Mouse (Mus musculus): ENCODE results near the gene Nsun2.

Nsun2 gene

DNA sequence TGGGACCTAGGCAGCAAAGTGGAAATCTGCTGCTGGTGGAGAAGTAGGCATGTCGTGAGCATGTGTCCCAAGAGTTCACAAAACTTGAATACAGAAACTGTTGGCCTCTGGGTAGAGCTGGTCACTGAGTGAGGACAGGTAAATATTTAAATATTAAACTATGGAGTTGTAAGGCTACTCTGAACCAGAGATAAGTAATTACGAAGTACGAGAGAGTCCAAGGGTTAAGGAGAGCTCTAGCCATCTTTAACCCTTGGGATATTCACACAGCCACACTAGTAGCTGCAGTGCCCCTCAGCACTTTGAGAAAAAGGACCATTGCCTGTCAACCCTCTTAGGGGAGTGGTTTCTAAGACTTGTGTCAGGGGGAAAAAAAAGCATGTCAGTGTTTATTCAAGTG, 102.8 kb downstream of the Nsun2 start:
- no peak for DNase-seq (ENCODE audit: low spot score in 2 of 2)

DNA sequence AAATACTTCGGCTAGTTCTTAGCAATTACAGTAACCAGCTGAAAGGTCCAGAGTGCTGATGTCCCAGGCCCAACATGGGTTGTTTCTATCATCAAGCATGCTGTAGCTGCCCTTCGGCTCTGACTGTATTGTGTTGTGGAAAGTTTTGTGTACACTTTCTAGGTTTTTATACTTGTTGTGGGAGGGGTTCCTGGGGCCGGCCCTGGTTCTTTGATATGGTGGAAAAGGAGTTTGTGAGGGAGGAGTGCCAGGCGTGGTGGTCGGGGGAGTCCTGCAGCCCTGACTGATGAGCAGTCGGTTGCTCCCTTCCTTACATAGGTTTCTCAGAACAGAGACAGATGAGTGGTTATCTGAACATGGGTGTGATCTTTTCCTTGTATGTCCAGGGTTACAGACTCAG, 103.3 kb downstream of the Nsun2 start:
- DNase-seq (ENCODE audit: low spot score in 2 of 2): no peak

DNA sequence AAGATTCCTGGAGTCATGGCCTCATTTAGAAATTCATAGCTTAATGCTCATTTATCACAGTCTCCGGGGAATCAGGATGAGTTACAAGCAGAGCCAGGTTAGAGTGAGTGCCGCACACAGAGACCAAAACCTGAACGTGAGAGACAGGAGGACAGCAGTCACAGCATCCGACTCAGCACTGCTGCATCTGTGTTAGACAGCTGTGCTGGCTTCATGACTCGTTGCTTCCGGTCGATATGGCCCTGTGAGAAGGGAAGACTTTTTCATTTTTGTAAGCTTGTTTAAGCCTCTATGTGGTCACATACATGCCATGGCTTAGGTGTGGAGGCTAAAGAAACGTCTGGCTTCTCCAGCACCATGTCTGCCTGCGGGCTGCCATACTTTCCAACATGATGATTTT, 104.1 kb downstream of the Nsun2 start:
- no peak for DNase-seq (ENCODE audit: low spot score in 2 of 2)

DNA sequence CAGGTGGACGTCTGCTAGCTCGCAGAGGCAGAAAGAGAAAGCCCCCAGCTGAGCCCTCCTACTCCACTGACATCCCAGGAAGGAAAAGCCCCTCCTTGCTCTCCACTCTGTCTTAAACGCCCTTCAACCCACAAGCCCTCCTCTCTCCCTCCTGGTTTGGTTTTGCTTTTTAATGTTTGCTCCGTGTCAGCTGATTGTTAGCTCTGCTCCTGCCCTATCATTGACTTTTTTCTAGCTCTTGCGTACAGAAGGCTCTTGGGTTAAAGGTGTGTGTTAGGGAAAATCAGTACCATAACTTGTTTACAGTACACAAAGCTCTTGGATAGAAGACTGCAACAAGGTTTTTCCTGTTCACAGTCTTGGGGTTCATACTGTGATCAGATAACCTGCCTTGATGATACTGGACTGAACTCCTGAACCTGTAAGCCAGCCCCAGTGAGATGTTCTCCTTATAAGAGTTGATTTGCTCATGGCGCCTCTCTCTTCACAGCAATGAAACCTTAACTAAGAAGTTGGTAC, 104.6 kb downstream of the Nsun2 start:
- DNase-seq (ENCODE audit: low spot score in 2 of 2): no peak

DNA sequence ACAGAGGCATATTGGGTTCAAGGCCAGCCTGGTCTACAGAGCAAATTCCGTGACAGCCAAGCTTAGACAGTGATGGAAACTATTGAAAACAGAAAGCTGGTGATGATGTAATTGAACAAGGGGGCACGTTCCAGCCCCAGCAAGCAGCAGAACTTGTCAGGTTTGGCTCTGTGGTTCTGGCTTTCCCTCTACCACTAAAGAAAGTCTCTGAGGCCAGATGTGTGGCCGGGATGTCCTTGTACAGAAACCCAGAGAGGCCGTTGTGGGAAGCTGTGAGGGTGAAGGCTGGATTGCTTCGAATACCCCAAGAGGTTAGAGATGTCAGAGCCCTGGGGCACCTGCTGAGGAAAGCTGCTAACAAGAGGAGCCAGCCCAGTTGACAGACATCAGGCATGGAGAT, 105.7 kb downstream of the Nsun2 start:
- DNase-seq (ENCODE audit: low spot score in 2 of 2): no peak

DNA sequence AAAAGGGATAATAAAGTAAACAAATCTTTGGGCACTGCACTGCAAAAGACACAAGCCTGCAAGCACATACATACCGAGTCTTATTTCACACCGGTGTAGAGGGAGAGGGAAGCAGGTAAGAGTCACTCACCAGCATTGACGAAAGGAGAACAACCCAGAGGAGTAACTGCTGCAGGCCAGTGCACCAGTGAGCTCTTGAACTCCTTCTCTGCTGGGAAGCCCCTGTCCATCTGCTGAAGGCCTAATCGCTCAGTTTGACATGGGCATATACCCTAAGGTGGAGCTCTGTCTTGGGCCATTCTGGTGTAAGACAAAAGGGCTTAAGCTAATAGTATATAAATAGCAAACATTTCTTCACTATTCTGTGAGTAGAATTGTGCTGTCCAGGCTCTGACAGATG, 106.6 kb downstream of the Nsun2 start:
- no peak for DNase-seq (ENCODE audit: low spot score in 2 of 2)

DNA sequence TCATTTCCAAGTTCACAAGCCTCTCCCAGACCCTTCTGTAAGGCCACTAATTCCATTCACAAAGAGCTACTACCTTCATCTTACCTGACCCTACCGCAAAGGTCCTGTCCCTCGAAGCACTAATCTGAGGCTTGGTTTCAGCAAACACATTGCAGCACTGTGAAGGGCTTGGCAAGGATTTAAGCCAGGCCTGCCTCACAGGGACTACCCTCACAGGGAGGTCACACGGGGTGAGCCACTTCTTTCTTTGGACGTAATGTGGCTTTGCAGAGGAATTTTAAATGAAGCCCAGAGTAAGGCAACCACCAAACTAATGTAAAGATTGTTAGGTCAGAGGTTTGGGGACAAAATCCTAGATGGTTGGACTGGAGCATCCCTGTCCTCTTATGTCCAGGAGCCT, 107.0 kb downstream of the Nsun2 start:
- no peak for DNase-seq (ENCODE audit: low spot score in 2 of 2)

DNA sequence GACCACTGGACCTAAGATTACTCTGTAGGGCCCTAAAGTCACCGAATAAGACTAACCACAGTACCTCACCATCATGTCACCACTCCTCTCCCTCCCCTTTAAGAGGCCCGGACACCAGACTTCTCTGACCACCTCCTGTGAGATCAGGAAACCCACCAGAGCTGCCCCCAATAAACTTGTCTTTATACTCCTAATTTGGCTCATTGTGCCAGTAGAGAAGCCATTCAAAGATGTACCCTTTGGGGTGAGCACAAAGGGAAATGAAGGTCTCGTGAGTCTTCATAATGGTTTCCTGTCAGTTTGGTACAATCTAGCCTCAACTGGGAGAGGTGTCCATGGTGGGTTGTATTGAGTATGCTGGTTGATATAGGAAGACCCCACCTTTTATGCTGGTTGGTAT, 107.5 kb downstream of the Nsun2 start:
- no peak for DNase-seq (ENCODE audit: low spot score in 2 of 2)

GRCm38 (mm10) chr13:69642656-69643216, 109.2 kb downstream of the Nsun2 start:
- no peak for DNase-seq (ENCODE audit: low spot score in 2 of 2)

GRCm38 (mm10) chr13:69643937-69644336, 110.4 kb downstream of the Nsun2 start:
- DNase-seq (ENCODE audit: low spot score in 2 of 2): no peak

DNA sequence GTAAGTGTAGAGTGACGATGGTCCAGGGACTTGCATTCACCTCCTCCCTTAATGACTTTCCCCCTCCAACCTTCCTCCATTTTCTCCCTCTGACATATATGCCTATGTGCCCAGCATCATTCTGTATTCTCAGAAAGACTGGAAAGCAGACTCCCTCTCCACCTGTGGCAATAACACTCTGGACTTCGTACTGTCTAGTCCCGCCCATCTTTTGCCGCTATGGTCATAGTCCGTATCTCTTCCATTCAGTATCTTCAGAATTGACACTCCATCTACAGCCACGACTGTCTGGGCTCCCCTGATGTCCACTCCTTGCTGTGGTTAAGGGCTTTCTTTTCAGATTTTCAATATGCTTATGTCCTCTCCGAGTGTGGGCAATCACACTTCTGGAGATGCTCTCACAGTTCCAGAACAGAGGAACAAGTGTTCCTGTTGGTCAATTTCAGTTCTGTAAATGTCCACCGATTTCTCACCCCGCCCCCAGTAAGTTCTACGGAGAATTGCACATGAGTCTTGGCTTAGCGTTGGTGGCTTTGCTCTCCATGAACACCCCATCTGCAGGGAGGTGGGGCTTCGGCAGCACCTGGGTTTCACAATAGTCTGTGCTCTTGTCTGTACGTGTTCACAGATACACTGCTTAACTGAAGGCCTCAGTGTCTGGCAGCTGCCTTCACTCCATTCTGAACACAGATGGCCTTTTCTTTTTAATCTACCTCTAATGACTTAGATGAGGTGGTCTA, 111.1 kb downstream of the Nsun2 start:
- no peak for DNase-seq (ENCODE audit: low spot score in 2 of 2)

DNA sequence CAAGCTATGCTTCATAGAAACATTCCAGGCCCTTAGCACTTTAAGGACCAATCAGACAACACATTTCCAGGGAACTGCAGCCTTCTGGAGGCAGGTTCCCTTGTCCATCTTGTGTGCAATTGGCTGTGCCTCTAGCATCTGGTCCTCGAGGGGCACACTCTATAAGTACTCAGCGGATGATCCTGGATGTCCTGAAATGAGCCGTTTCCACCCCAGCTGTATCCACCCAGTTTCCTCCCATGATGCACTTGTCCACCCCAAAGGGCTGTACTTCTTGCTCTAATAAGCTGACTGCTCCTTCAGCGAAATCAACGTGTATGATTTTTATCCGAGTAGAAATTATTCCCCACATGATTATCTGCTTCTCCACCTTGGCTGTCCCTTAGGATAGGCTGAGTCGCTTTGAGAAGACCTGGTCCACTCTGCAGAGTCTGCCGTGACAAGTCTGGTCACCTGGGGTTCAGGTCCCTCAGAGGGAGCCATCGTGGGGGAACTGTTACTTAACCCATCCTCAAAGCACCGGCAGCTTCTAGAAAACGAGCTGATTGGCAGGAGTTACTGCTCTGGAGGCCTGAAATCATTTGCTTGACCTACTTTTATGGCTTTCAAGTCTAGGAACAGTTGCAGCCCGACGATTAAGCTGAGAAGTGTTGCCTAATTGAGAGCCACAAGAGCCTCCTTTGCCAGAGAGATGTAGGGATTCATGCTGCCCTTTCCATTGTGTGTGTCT, 112.3 kb downstream of the Nsun2 start:
- DNase-seq (ENCODE audit: low spot score in 2 of 2): no peak

GRCm38 (mm10) chr13:69646481-69646880, 112.9 kb downstream of the Nsun2 start:
- no peak for DNase-seq (ENCODE audit: low spot score in 2 of 2)

- no peak for DNase-seq (ENCODE audit: low spot score in 2 of 2)
Measured at GRCm38 (mm10) chr13:69654508-69654907, 121.0 kb downstream of the Nsun2 start.

- no peak for DNase-seq (ENCODE audit: low spot score in 2 of 2)
Measured at GRCm38 (mm10) chr13:69672121-69672520, 138.6 kb downstream of the Nsun2 start.

DNA sequence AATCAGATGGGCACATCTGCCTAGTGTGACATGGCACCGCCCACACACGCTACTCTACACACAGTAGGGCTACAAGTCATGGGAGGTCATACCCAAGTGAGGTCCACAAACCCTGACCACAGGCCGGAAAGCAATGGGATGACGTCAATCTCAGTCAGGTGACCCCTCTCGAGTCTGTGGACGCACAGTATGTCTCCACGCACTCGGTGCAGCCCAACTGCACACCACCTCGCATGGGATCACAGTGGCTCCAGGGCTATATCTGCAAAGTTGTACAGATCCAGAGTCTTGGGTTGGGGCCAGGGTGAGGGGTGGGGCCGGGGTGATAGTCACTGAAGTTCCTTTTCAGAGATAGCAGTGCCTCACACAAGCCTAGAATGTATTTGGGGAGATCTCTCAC, 139.0 kb downstream of the Nsun2 start:
- no peak for DNase-seq (ENCODE audit: low spot score in 2 of 2)

DNA sequence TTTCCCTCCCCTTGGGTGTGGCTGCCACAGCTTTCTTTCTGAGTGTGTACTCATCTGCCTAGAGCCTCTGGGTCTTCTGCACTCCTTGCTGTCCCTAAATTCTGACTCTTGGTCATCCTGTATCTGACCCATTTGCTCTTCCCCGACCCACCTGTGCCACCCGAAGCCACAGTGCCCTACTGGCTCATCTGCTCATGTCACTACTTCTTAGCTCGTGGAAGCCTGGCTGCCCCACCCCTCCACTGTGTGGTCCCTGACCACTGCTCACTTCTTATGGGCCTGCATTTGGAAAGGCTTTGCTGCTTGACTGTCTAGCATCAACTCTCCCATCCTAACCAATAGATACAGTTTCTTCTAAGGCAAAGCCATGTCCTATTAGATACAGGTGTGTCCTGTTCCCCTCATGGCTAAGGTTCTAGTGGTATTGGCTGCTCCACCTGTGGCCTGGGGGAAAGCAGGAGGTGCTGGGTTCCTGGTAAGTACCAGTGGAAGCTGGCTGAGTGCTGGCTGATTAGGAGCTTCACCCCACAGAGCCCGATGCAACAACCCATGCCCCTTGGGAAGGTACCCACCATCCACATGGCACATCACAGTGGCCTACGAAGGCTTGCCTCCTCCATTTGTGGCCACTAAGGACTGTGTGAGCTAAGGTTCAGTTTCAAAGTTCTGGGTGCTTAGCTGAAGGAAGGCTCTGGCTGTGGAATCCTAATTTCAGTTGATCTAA, 139.8 kb downstream of the Nsun2 start:
- DNase-seq (ENCODE audit: low spot score in 2 of 2): no peak

GRCm38 (mm10) chr13:69673921-69674618, 140.5 kb downstream of the Nsun2 start:
- no peak for DNase-seq (ENCODE audit: low spot score in 2 of 2)

All from thymus, postnatal 10 days (tissue).